Mouse (Mus musculus) CH12.LX (cell line): Measurements from ENCODE around the gene Col23a1.

Experiments
- CHD2 ChIP-seq: IDR thresholded peaks from 2 replicates; pipeline ENCODE4 v1.6.1; 2011; ENCODE audit warnings: low read length, improper control_type of control experiment
- CTCF ChIP-seq, 2 experiments: IDR thresholded peaks in 1 of 2; conservative IDR thresholded peaks in 1 of 2; 2 replicates each; pipeline ENCODE4 v1.5.1; 2011 to 2012; ENCODE audit warnings: low read depth in 2 of 2, low read length in 2 of 2, improper control_type of control experiment in 1 of 2, inconsistent platforms in 1 of 2, mild to moderate bottlenecking in 1 of 2, moderate library complexity in 1 of 2
- EP300 ChIP-seq: IDR thresholded peaks from 2 replicates; pipeline ENCODE4 v1.6.1; 2011; ENCODE audit warnings: low read length, improper control_type of control experiment
- ETS1 ChIP-seq: conservative IDR thresholded peaks from 2 replicates; pipeline ENCODE4 v1.6.1; 2012; ENCODE audit warnings: low read depth, mild to moderate bottlenecking, inconsistent platforms, low read length, improper control_type of control experiment, moderate library complexity
- IRF4 ChIP-seq: IDR thresholded peaks from 2 replicates; pipeline ENCODE4 v1.6.1; 2014; ENCODE audit warnings: low read depth, mild to moderate bottlenecking, inconsistent platforms, low read length, improper control_type of control experiment
- MAFK ChIP-seq: IDR thresholded peaks from 2 replicates; pipeline ENCODE4 v1.6.1; 2011; ENCODE audit warnings: low read length, improper control_type of control experiment; ENCODE audit not compliant: insufficient replicate concordance
- MYC ChIP-seq: IDR thresholded peaks from 2 replicates; pipeline ENCODE4 v1.6.1; 2011; ENCODE audit warnings: low read depth, mild to moderate bottlenecking, improper control_type of control experiment, low read length
- POLR2A ChIP-seq: IDR thresholded peaks from 2 replicates; pipeline ENCODE4 v1.6.1; 2011; ENCODE audit warnings: low read depth, mild to moderate bottlenecking, improper control_type of control experiment, low read length
- POLR2AphosphoS2 ChIP-seq: IDR thresholded peaks from 2 replicates; pipeline ENCODE4 v1.6.1; 2011; ENCODE audit warnings: low read depth, low read length, improper control_type of control experiment
- RAD21 ChIP-seq: IDR thresholded peaks from 2 replicates; pipeline ENCODE4 v1.6.1; 2011; ENCODE audit warnings: low read depth, mild to moderate bottlenecking, low read length, improper control_type of control experiment, moderate library complexity
- USF2 ChIP-seq: conservative IDR thresholded peaks from 2 replicates; pipeline ENCODE4 v1.6.1; 2011; ENCODE audit warnings: low read depth, low read length, improper control_type of control experiment
- ZMIZ1 ChIP-seq: IDR thresholded peaks from 2 replicates; pipeline ENCODE4 v1.6.1; 2012; ENCODE audit warnings: low read depth, mild to moderate bottlenecking, inconsistent platforms, low read length, improper control_type of control experiment

- TF ChIP-seq POLR2A (no peak), USF2 (no peak), CTCF (conservative IDR thresholded peaks at IDR 0.05 in 1 of 2, IDR thresholded peaks at IDR 0.05 in 1 of 2; ENCODE audit: low read depth in 2 of 2, low read length in 2 of 2) (peak in 1 of 2 experiments; percentile 61; a peak in 2 of 4 replicates), RAD21 (peak; percentile 55), IRF4 (no peak), POLR2AphosphoS2 (no peak), CHD2 (no peak), EP300 (no peak), MAFK (no peak), ZMIZ1 (no peak), MYC (no peak), ETS1 (no peak)
Measured at GRCm38 (mm10) chr11:51242897-51243296, 46.8 kb upstream of the Col23a1 start.
